Mouse (Mus musculus): Measurements from ENCODE around the gene Ush1g.

DNA sequence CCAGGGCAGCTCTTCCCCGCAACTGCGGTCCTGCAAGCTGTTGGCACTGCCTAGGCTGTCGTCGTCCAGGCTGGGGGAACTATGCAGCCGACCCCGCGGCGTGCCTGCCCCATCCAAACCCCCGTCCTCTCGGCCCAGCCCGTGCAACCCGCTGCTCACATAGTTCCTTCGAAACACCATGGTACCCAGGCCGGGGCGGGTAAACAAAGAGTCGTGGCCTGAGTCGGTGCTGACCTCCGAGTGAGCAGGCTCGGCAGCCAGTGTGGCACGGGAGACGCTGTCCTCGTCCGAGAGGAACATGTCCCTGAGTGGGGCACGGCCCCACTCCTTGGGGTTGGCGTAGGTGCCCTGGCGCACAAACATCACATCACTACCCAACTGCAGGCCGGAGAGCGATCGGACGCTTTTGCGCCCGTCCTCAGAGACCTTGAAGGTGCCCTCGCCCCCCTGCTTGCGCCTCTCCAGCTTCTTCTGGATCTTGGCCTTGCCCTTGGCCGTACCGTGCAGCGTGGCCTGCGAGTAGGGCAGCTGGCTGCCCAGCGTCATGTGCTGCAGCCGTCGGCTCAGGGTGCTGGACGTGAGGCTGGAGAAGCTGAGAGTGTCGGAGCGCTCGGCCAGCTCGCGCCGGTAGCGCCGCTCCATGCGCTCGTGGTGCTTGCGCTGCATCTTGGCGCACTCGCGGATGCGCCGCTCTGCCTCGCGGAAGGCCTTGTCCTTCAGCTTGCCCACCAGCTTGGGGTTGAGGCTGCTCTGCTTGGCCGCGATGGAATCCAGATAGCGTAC is 3.4 kb downstream of the Ush1g start:
- TF ChIP-seq CTCF (IDR thresholded peaks at IDR 0.05; ENCODE audit: low read depth, low read length) (no peak), POLR2A (IDR thresholded peaks at IDR 0.05; ENCODE audit: borderline replicate concordance, low read depth, low read length) (no peak)

Data from bone marrow macrophage, adult 2 months (primary cell).